Mouse (Mus musculus): ENCODE measurements at regions not wholly inside any gene's neighbourhood (a gene's known extent, or its start where the extent isn't known, plus 50 kb on each side); places are given as distances from the start of the nearest gene placed in this dataset.

GRCm38 (mm10) chrX:77387271-77387670, 123.5 kb upstream of the Tbl1x start:
- H3K36me3 ChIP-seq (ENCODE audit: control insufficient read depth, insufficient read depth, low read length): no peaks in the 10 kb centered on the region
- H3K27me3 ChIP-seq (ENCODE audit: control insufficient read depth, insufficient read depth, low read length): no peaks in the 10 kb centered on the region
- TF ChIP-seq CTCF (IDR thresholded peaks at IDR 0.05; ENCODE audit: control insufficient read depth, insufficient read depth, insufficient replicate concordance, low read depth, low read length): no peak
- no peak for TF ChIP-seq POLR2A (IDR thresholded peaks at IDR 0.05; ENCODE audit: control insufficient read depth, low read depth, low read length)
- H3K4me3 ChIP-seq (ENCODE audit: control insufficient read depth, low read depth, low read length): no peak overlapping the region
- no peak overlapping the region for H3K27ac ChIP-seq (ENCODE audit: control insufficient read depth, insufficient read depth, low read depth, low read length)
- no peaks in the 10 kb centered on the region for H3K4me1 ChIP-seq (ENCODE audit: control insufficient read depth, insufficient read depth, low read length)

GRCm38 (mm10) chrX:77391760-77392446, 118.9 kb upstream of the Tbl1x start:
- Histone ChIP-seq H3K4me3 (ENCODE audit: control insufficient read depth, low read depth, low read length) (no peak overlapping the region), H3K27ac (ENCODE audit: control insufficient read depth, insufficient read depth, low read depth, low read length) (no peak overlapping the region), H3K27me3 (ENCODE audit: control insufficient read depth, insufficient read depth, low read length) (no peaks in the 10 kb centered on the region), H3K4me1 (ENCODE audit: control insufficient read depth, insufficient read depth, low read length) (no peaks in the 10 kb centered on the region), H3K36me3 (ENCODE audit: control insufficient read depth, insufficient read depth, low read length) (no peaks in the 10 kb centered on the region)
- TF ChIP-seq CTCF (IDR thresholded peaks at IDR 0.05; ENCODE audit: control insufficient read depth, insufficient read depth, insufficient replicate concordance, low read depth, low read length): no peak
- no peak for TF ChIP-seq POLR2A (IDR thresholded peaks at IDR 0.05; ENCODE audit: control insufficient read depth, low read depth, low read length)

GRCm38 (mm10) chrX:77406896-77407295, 103.9 kb upstream of the Tbl1x start:
- Histone ChIP-seq H3K4me3 (ENCODE audit: control insufficient read depth, low read depth, low read length) (no peak overlapping the region), H3K4me1 (ENCODE audit: control insufficient read depth, insufficient read depth, low read length) (no peaks in the 10 kb centered on the region), H3K36me3 (ENCODE audit: control insufficient read depth, insufficient read depth, low read length) (no peaks in the 10 kb centered on the region), H3K27ac (ENCODE audit: control insufficient read depth, insufficient read depth, low read depth, low read length) (no peak overlapping the region), H3K27me3 (ENCODE audit: control insufficient read depth, insufficient read depth, low read length) (no peaks in the 10 kb centered on the region)
- TF ChIP-seq POLR2A (IDR thresholded peaks at IDR 0.05; ENCODE audit: control insufficient read depth, low read depth, low read length): no peak
- TF ChIP-seq CTCF (IDR thresholded peaks at IDR 0.05; ENCODE audit: control insufficient read depth, insufficient read depth, insufficient replicate concordance, low read depth, low read length): no peak

- Histone ChIP-seq H3K4me1 (ENCODE audit: control insufficient read depth, insufficient read depth, low read length) (no peaks in the 10 kb centered on the region), H3K27ac (ENCODE audit: control insufficient read depth, insufficient read depth, low read depth, low read length) (no peak overlapping the region), H3K27me3 (ENCODE audit: control insufficient read depth, insufficient read depth, low read length) (no peaks in the 10 kb centered on the region), H3K36me3 (ENCODE audit: control insufficient read depth, insufficient read depth, low read length) (no peaks in the 10 kb centered on the region), H3K4me3 (ENCODE audit: control insufficient read depth, low read depth, low read length) (no peak overlapping the region)
- no peak for TF ChIP-seq CTCF (IDR thresholded peaks at IDR 0.05; ENCODE audit: control insufficient read depth, insufficient read depth, insufficient replicate concordance, low read depth, low read length)
Observed at GRCm38 (mm10) chrX:77407925-77408324, 102.9 kb upstream of the Tbl1x start.

- H3K4me3 ChIP-seq (ENCODE audit: control insufficient read depth, low read depth, low read length): no peak overlapping the region
Observed at GRCm38 (mm10) chrX:77409370-77409769, 101.4 kb upstream of the Tbl1x start.

DNA sequence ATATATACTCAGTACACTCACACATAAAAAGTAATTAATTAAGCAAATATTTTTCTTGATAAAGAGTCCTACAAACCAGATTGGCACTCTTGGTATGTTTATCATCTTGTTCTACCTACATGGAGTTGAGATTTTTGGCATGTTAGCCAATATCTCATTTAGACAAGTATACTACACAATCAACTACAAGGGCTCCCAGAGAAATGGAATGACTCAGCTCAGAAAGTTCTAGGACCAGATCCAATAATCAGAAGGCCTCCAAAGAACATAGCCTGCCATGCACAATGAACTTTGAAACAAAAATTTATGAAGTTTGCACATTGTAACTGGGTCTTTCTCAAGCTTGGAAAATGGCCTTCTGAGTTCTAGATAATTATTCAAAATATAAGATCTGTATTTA, 100.0 kb upstream of the Tbl1x start:
- no peaks in the 10 kb centered on the region for H3K36me3 ChIP-seq (ENCODE audit: control insufficient read depth, insufficient read depth, low read length)
- no peaks in the 10 kb centered on the region for H3K4me1 ChIP-seq (ENCODE audit: control insufficient read depth, insufficient read depth, low read length)
- no peak overlapping the region for H3K27ac ChIP-seq (ENCODE audit: control insufficient read depth, insufficient read depth, low read depth, low read length)
- TF ChIP-seq POLR2A (IDR thresholded peaks at IDR 0.05; ENCODE audit: control insufficient read depth, low read depth, low read length): no peak
- no peak for TF ChIP-seq CTCF (IDR thresholded peaks at IDR 0.05; ENCODE audit: control insufficient read depth, insufficient read depth, insufficient replicate concordance, low read depth, low read length)
- H3K27me3 ChIP-seq (ENCODE audit: control insufficient read depth, insufficient read depth, low read length): no peaks in the 10 kb centered on the region
- no peak overlapping the region for H3K4me3 ChIP-seq (ENCODE audit: control insufficient read depth, low read depth, low read length)

More at GRCm38 (mm10) chrX:77409370-77409769, 101.4 kb upstream of the Tbl1x start:
- Histone ChIP-seq H3K36me3 (ENCODE audit: control insufficient read depth, insufficient read depth, low read length) (no peaks in the 10 kb centered on the region), H3K27ac (ENCODE audit: control insufficient read depth, insufficient read depth, low read depth, low read length) (peak overlapping the region; percentile 5), H3K27me3 (ENCODE audit: control insufficient read depth, insufficient read depth, low read length) (no peaks in the 10 kb centered on the region), H3K4me1 (ENCODE audit: control insufficient read depth, insufficient read depth, low read length) (no peaks in the 10 kb centered on the region)
- TF ChIP-seq CTCF (IDR thresholded peaks at IDR 0.05; ENCODE audit: control insufficient read depth, insufficient read depth, insufficient replicate concordance, low read depth, low read length): no peak
- TF ChIP-seq POLR2A (IDR thresholded peaks at IDR 0.05; ENCODE audit: control insufficient read depth, low read depth, low read length): no peak

DNA sequence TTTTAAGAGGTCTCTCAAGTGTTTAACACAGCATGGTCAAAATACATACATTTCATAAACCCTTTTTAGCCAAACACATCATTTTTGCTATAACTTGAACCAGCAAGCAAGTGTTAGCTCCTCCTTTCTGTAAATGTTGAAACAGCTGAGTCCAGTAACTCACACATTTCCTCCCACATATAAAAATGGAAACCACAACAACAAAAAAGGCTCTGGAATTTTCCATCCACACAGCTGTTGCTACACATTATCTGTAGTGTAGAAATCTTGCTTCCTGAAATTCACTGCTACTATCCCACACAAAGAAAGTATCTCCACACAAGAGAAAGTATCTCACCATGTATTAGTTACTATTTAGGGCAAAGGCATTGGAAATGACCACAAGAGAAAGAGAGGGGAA, 96.7 kb upstream of the Tbl1x start:
- TF ChIP-seq POLR2A (IDR thresholded peaks at IDR 0.05; ENCODE audit: control insufficient read depth, low read depth, low read length) (no peak), CTCF (IDR thresholded peaks at IDR 0.05; ENCODE audit: control insufficient read depth, insufficient read depth, insufficient replicate concordance, low read depth, low read length) (no peak)
- Histone ChIP-seq H3K4me1 (ENCODE audit: control insufficient read depth, insufficient read depth, low read length) (no peaks in the 10 kb centered on the region), H3K4me3 (ENCODE audit: control insufficient read depth, low read depth, low read length) (no peak overlapping the region), H3K36me3 (ENCODE audit: control insufficient read depth, insufficient read depth, low read length) (no peaks in the 10 kb centered on the region), H3K27me3 (ENCODE audit: control insufficient read depth, insufficient read depth, low read length) (no peaks in the 10 kb centered on the region), H3K27ac (ENCODE audit: control insufficient read depth, insufficient read depth, low read depth, low read length) (no peak overlapping the region)
